Mouse (Mus musculus) bone marrow, adult 2 months (tissue): ENCODE measurements around the gene Gmnc.

Experiments used
- CTCF ChIP-seq: fragments of 200-500 bp; IDR thresholded peaks from 2 replicates; pipeline ENCODE4 v1.5.1; 2011; ENCODE audit warnings: low read length, control low read depth; ENCODE audit not compliant: control insufficient read depth, insufficient read depth
- POLR2A ChIP-seq: fragments of 200-500 bp; IDR thresholded peaks from 2 replicates; pipeline ENCODE4 v1.6.1; 2011; ENCODE audit warnings: low read depth, mild to moderate bottlenecking, control low read depth, low read length, borderline replicate concordance; ENCODE audit not compliant: control insufficient read depth

DNA sequence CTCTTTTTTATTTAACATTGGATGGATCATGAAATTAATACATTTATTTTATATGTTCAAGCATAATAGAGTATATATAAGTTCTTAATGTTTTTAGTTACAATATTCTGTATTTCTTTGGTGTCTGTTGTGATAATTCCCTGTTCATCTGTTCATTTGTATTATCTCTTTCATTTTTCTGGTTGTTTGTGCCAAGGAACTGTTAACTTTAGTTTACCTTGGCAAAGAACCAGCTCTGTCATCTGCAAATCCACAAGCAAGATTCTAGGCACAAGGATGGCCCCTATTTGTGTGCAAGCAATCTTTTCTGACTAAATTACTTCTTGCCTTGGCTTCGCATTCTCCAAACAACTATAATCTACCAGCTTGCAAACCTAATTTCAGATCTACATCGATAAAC, 31.3 kb upstream of the Gmnc start:
- no peak for TF ChIP-seq POLR2A
- TF ChIP-seq CTCF: no peak
